Mouse (Mus musculus) adrenal gland, postnatal 36 days (tissue): Measurements from ENCODE around the gene Dnase2b. TPM values are rescaled to one million over a fixed set of nuclear protein-coding genes. Genes with fewer than 3 reads are reported as not detected.

Experiments
- DNase-seq, 2 experiments: peaks; one replicate each; pipeline ENCODE4 v3.0.0; 2021; ENCODE audit warnings: mixed read lengths in 1 of 2
- total RNA-seq, 2 experiments: library from RNA; stranded (reverse); gene quantifications; 2 replicates each; pipeline ENCODE4 v1.2.3; 2021

Dnase2b gene
- total RNA-seq, 2 experiments from 2014 or later: not detected

- no peak for DNase-seq
Observed at GRCm38 (mm10) chr3:146570148-146570782, 45.1 kb downstream of the Dnase2b start, which contains the start of gene Uox. Uox (plus strand) TSS chr3:146570426.

GRCm38 (mm10) chr3:146569594-146569993 is 45.8 kb downstream of the Dnase2b start:
- peak; percentile 14 to 32 for DNase-seq

GRCm38 (mm10) chr3:146567884-146568530 is 47.4 kb downstream of the Dnase2b start:
- peak; percentile 71 to 74 for DNase-seq

- peak; percentile 23 to 54 for DNase-seq
Observed at GRCm38 (mm10) chr3:146567366-146567765, 48.0 kb downstream of the Dnase2b start.

- no peak for DNase-seq
Observed at GRCm38 (mm10) chr3:146565065-146565411, 50.4 kb downstream of the Dnase2b start.

- peak; percentile 80 to 83 for DNase-seq
Observed at GRCm38 (mm10) chr3:146564268-146565064, 50.9 kb downstream of the Dnase2b start.

GRCm38 (mm10) chr3:146562936-146563335 is 52.5 kb downstream of the Dnase2b start:
- no peak for DNase-seq

GRCm38 (mm10) chr3:146557507-146557906 is 57.9 kb downstream of the Dnase2b start:
- DNase-seq: no peak

- no peak for DNase-seq
Observed at GRCm38 (mm10) chr3:146556567-146556966, 58.8 kb downstream of the Dnase2b start.

GRCm38 (mm10) chr3:146554816-146555215 is 60.6 kb downstream of the Dnase2b start:
- DNase-seq: no peak

- no peak for DNase-seq
Observed at GRCm38 (mm10) chr3:146543632-146544031, 71.8 kb downstream of the Dnase2b start.

- DNase-seq: no peak
Observed at GRCm38 (mm10) chr3:146540521-146541273, 74.7 kb downstream of the Dnase2b start.

GRCm38 (mm10) chr3:146534986-146535385 is 80.4 kb downstream of the Dnase2b start:
- DNase-seq: no peak

Other genes with a start within 250 kb of the Dnase2b start
- 1 to 10 TPM; 8.4 to 9.6 TPM for gene Ssx2ip, start 211.0 kb downstream of the Dnase2b start, total RNA-seq
- 10 to 100 TPM in 1 of 2 experiments, 1 to 10 TPM in 1; 8.1 to 12.3 TPM for gene Ctbs, start 165.8 kb downstream of the Dnase2b start, total RNA-seq
- 1 to 10 TPM; 3.9 to 4.6 TPM for gene Spata1, start 115.8 kb downstream of the Dnase2b start, total RNA-seq
- gene Gng5, start 115.8 kb downstream of the Dnase2b start, total RNA-seq: 100 to 1,000 TPM; 250 to 253 TPM
- 10 to 100 TPM; 25.8 to 29.6 TPM for gene Rpf1, start 94.2 kb downstream of the Dnase2b start, total RNA-seq
- under 1 TPM in 1 of 2 experiments, not detected in 1; 0.43 TPM for gene Uox, start 45.2 kb downstream of the Dnase2b start, total RNA-seq
- not detected for gene 4930503B20Rik, start 35.7 kb upstream of the Dnase2b start, total RNA-seq
- gene Samd13, start 70.0 kb upstream of the Dnase2b start, total RNA-seq: under 1 TPM in 1 of 2 experiments, not detected in 1; 0.26 TPM
- gene Prkacb, start 197.4 kb upstream of the Dnase2b start, total RNA-seq: 100 to 1,000 TPM; 109 to 117 TPM
- 1 to 10 TPM; 6.2 to 9.2 TPM for gene Ttll7, start 236.8 kb upstream of the Dnase2b start, total RNA-seq